Mouse (Mus musculus) embryonic facial prominence, embryonic 13.5 days (tissue): Measurements from ENCODE around the gene Cpsf4. TPM values are rescaled to one million over a fixed set of nuclear protein-coding genes. Genes with fewer than 3 reads are reported as not detected.

Experiments
- ATAC-seq: fragments of 200-750 bp; cut with Nextera tagmentation; 2 replicates; pipeline ENCODE4 v1.8.0; 2017; ENCODE audit warnings: low read depth; ENCODE audit not compliant: insufficient number of reproducible peaks, insufficient read depth, low FRiP score, low TSS enrichment
- H3K27ac ChIP-seq: fragments of 300-500 bp; sonication (generic); 2 replicates; pipeline ENCODE4 v1.5.1; 2015; ENCODE audit warnings: moderate library complexity, mild to moderate bottlenecking, inconsistent platforms
- H3K27me3 ChIP-seq: fragments of 300-500 bp; sonication (generic); 2 replicates; pipeline ENCODE4 v1.6.1; 2015; ENCODE audit warnings: mild to moderate bottlenecking, inconsistent platforms
- H3K36me3 ChIP-seq: fragments of 300-500 bp; sonication (generic); 2 replicates; pipeline ENCODE4 v1.6.1; 2015; ENCODE audit warnings: mild to moderate bottlenecking, inconsistent platforms
- H3K4me1 ChIP-seq: fragments of 300-500 bp; sonication (generic); 2 replicates; pipeline ENCODE4 v1.6.1; 2015; ENCODE audit warnings: inconsistent platforms
- H3K4me2 ChIP-seq: fragments of 300-500 bp; sonication (generic); 2 replicates; pipeline ENCODE4 v1.6.1; 2015; ENCODE audit warnings: moderate library complexity, mild to moderate bottlenecking, inconsistent platforms
- H3K4me3 ChIP-seq: fragments of 300-500 bp; sonication (generic); 2 replicates; pipeline ENCODE4 v1.5.1; 2015; ENCODE audit warnings: mild to moderate bottlenecking, inconsistent platforms
- H3K9ac ChIP-seq: fragments of 300-500 bp; sonication (generic); 2 replicates; pipeline ENCODE4 v1.6.1; 2015; ENCODE audit warnings: mild to moderate bottlenecking, inconsistent platforms
- H3K9me3 ChIP-seq: fragments of 300-500 bp; sonication (generic); 2 replicates; pipeline ENCODE4 v1.6.1; 2016; ENCODE audit warnings: inconsistent platforms
- WGBS: fragments of 180-500 bp; shearing (Covaris S2); methylation state at CpG from one replicate; pipeline ENCODE4 v1.1.7; 2015; ENCODE audit warnings: mixed read lengths; 5-methylcytosine and 5-hydroxymethylcytosine counted together
- polyA plus RNA-seq: library from polyadenylated mRNA; unstranded; fragments of >200 nt; fragmentation: Nextera tagmentation; extraction: Ambion mirVana; gene quantifications from 2 replicates; pipeline ENCODE4 v1.2.1, GENCODE M21; 2015

The Cpsf4 gene
- polyA plus RNA-seq, 1 experiment from 2014 or later, result 58.7 TPM

GRCm38 (mm10) chr5:145138836-145139235 is 28.2 kb upstream of the Cpsf4 start:
- H3K4me1 ChIP-seq, result peaks cover 26% of the 10 kb centered on the region
- peak overlapping the region; percentile 91; the same call in 1 of the 2 replicates for H3K27ac ChIP-seq
- 8% methylated on average over 6 of the region's 6 CpGs for WGBS
- peak overlapping the region; percentile 93 for H3K4me3 ChIP-seq
- H3K4me2 ChIP-seq, result peak overlapping the region; percentile 82
- no peaks in the 10 kb centered on the region for H3K27me3 ChIP-seq
- H3K36me3 ChIP-seq, result peaks cover 57% of the 10 kb centered on the region
- H3K9ac ChIP-seq, result peak overlapping the region; percentile 97
- no peaks in the 10 kb centered on the region for H3K9me3 ChIP-seq
- no peak for ATAC-seq

DNA sequence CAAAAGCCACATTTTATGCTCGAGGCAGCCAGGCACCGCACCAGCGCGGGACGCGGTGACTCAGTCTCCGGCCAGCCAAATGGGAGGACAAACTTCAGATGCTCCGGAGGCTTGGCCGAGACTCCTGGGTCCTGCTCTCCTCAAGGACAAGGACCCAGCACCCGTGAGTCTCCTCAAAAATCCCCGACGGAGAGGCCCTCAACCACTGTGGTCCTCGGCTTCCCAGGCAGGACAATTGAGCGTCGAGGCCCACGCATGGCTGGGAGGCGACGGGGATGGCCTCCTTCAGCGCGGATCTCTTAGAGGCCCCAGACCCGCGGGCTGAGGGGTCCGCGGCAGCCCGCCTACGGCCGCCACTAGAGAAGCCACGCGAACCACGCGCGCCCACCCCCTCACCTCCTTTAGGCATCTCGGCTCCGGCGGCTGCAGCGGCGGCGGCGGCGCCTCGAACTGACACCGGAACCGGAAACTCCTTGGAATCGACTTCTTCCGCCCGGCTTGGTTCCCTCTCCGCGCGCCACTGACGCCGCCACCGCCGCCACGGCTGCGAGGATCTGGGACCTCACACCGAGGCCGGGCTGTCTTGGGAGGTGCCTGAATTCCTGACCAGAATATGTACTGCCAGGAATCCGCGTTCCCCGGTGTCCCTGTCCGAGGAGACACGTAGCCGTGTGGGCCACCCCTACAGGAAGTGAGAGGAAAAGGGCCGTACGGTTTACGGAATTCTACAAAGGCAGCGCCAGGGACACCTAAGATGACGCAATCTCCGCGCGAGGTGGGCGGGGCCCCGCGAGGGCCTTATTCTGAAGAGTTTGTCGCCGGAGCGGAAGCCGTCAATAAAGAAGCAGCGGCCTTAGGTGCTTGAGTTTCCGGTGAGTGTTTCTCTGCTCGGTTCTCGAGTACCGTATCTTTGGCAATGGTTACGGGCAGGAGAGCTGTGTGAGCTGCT is 27.2 kb upstream of the Cpsf4 start, which contains the start of the genes Pdap1 and Bud31:
Gene Pdap1 (minus strand): TSS at position 668 of the 949 bp plus-strand sequence.
Gene Bud31 (plus strand): TSS at position 792 of the 949 bp plus-strand sequence.
- Histone ChIP-seq H3K4me2 (peak within 1 kb of the TSS; percentile 82), H3K9ac (peak within 1 kb of the TSS; percentile 97), H3K4me3 (peak within 1 kb of the TSS; percentile 93), H3K27me3 (no peaks in the 10 kb centered on the region), H3K27ac (peak within 1 kb of the TSS; percentile 91), H3K36me3 (peaks cover 55% of the 10 kb centered on the region), H3K9me3 (no peaks in the 10 kb centered on the region), H3K4me1 (peaks cover 26% of the 10 kb centered on the region)
- WGBS, result under 1% methylated on average over 84 of the region's 84 CpGs
- ATAC-seq, result peak; percentile 92

- under 1% methylated on average over 18 of the region's 18 CpGs for WGBS
- ATAC-seq, result no peak
- H3K36me3 ChIP-seq, result peaks cover 57% of the 10 kb centered on the region
- H3K4me1 ChIP-seq, result peaks cover 26% of the 10 kb centered on the region
- H3K4me2 ChIP-seq, result peak overlapping the region; percentile 82
- peak overlapping the region; percentile 97 for H3K9ac ChIP-seq
- H3K4me3 ChIP-seq, result peak overlapping the region; percentile 93
- no peaks in the 10 kb centered on the region for H3K27me3 ChIP-seq
- no peaks in the 10 kb centered on the region for H3K9me3 ChIP-seq
- peak overlapping the region; percentile 91 for H3K27ac ChIP-seq
Observed at GRCm38 (mm10) chr5:145140611-145141010, 26.4 kb upstream of the Cpsf4 start.

DNA sequence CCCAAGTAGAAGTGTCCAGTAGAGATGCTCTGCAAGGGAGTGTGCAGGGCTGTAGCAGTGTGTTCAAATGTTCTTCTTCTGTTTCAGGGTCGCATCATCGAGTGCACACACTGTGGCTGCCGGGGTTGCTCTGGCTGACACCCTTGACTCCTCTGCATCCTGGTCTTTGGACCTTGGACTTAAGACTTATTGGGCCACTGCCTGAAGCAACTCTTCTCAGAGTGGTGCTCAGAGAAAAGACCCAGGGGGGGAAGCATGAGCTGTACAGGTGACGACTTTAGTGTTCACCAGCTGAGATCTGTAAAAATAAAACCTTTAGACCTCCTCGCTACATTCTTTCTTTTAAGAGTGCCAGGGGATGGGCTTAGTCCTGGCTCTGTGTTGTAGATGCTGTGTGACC is 19.3 kb upstream of the Cpsf4 start:
- WGBS, result 89% methylated on average over 5 of the region's 5 CpGs
- Histone ChIP-seq H3K9ac (no peak overlapping the region), H3K4me1 (no peaks in the 10 kb centered on the region), H3K9me3 (no peaks in the 10 kb centered on the region), H3K36me3 (peaks cover 98% of the 10 kb centered on the region), H3K4me2 (no peak overlapping the region), H3K27me3 (no peaks in the 10 kb centered on the region), H3K27ac (no peak overlapping the region), H3K4me3 (no peak overlapping the region)
- ATAC-seq, result no peak

DNA sequence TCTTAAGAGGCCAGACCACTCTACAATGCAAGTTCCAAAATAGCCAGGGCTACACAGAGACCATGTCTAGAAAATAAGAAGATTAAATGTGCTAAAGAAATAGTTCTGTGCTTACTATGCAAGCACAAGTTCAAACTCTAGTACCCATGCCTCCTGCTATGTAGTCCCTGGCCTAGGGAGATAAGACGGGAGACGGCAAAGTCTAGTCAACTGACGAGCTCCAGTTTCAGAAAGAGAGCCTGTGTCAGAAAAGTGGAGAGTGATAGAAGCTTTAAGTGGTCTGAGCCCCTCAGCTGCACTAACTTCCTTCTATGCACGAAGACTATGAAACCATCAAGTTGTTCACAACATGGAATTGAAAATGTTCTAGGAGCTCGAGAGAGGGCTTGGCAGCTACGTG is 17.7 kb upstream of the Cpsf4 start:
- Histone ChIP-seq H3K4me2 (no peak overlapping the region), H3K9ac (no peak overlapping the region), H3K27me3 (no peaks in the 10 kb centered on the region), H3K4me1 (no peaks in the 10 kb centered on the region), H3K27ac (no peak overlapping the region), H3K9me3 (no peaks in the 10 kb centered on the region), H3K4me3 (no peak overlapping the region), H3K36me3 (peaks cover 98% of the 10 kb centered on the region)
- 93% methylated on average over 6 of the region's 6 CpGs for WGBS
- ATAC-seq, result no peak

- ATAC-seq, result no peak
- H3K9ac ChIP-seq, result no peak overlapping the region
- H3K27me3 ChIP-seq, result no peaks in the 10 kb centered on the region
- H3K4me3 ChIP-seq, result no peak overlapping the region
- peaks cover 92% of the 10 kb centered on the region for H3K36me3 ChIP-seq
- H3K4me1 ChIP-seq, result no peaks in the 10 kb centered on the region
- WGBS, result 96% methylated on average over 5 of the region's 5 CpGs
- H3K9me3 ChIP-seq, result no peaks in the 10 kb centered on the region
- no peak overlapping the region for H3K27ac ChIP-seq
- no peak overlapping the region for H3K4me2 ChIP-seq
Observed at GRCm38 (mm10) chr5:145152690-145153089, 14.3 kb upstream of the Cpsf4 start.

DNA sequence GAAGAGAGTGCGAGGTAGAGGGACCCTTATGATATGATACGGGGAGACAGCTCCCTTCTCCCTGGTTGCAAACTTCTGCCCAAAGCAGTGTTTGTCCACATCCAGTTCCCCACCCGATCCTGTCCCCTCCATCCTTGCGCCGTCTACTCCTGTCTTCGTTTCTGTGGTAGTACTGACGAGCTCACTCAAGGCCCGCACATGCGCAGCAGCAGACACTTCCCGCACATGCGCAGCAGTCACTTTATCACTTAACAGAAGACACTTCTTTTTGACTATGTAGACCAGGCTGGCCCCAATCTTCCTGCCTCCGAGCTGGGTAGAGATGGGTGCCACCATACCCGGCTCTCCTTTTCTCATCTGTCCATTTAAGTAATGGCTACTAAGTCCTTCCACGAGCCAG is 5.7 kb upstream of the Cpsf4 start:
- no peak overlapping the region for H3K9ac ChIP-seq
- peaks cover 8% of the 10 kb centered on the region for H3K4me1 ChIP-seq
- H3K27ac ChIP-seq, result no peak overlapping the region
- no peaks in the 10 kb centered on the region for H3K9me3 ChIP-seq
- H3K4me3 ChIP-seq, result no peak overlapping the region
- no peaks in the 10 kb centered on the region for H3K27me3 ChIP-seq
- ATAC-seq, result no peak
- no peak overlapping the region for H3K4me2 ChIP-seq
- H3K36me3 ChIP-seq, result peaks cover 80% of the 10 kb centered on the region
- 93% methylated on average over 14 of the region's 14 CpGs for WGBS

- Histone ChIP-seq H3K4me3 (no peak overlapping the region), H3K27ac (no peak overlapping the region), H3K27me3 (no peaks in the 10 kb centered on the region), H3K36me3 (peaks cover 52% of the 10 kb centered on the region), H3K4me1 (peaks cover 22% of the 10 kb centered on the region), H3K4me2 (no peak overlapping the region), H3K9ac (peak overlapping the region; percentile 36; the same call in 1 of the 2 replicates), H3K9me3 (no peaks in the 10 kb centered on the region)
- 61% methylated on average over 3 of the region's 3 CpGs for WGBS
- no peak for ATAC-seq
Observed at GRCm38 (mm10) chr5:145164710-145165109, 2.3 kb upstream of the Cpsf4 start.

- no peak for ATAC-seq
- peaks cover 50% of the 10 kb centered on the region for H3K36me3 ChIP-seq
- no peak overlapping the region for H3K4me2 ChIP-seq
- no peaks in the 10 kb centered on the region for H3K9me3 ChIP-seq
- H3K27ac ChIP-seq, result no peak overlapping the region
- H3K27me3 ChIP-seq, result no peaks in the 10 kb centered on the region
- 81% methylated on average over 15 of the region's 15 CpGs for WGBS
- H3K4me1 ChIP-seq, result peaks cover 22% of the 10 kb centered on the region
- H3K9ac ChIP-seq, result peak overlapping the region; percentile 36; the same call in 1 of the 2 replicates
- H3K4me3 ChIP-seq, result no peak overlapping the region
Observed at GRCm38 (mm10) chr5:145165184-145165583, 1.8 kb upstream of the Cpsf4 start.

GRCm38 (mm10) chr5:145167306-145167661 is 271 bp downstream of the Cpsf4 start:
- 0 out of 2 replicates have a peak, but pooled peaks have one; percentile 21 for ATAC-seq
- H3K4me2 ChIP-seq, result peak overlapping the region; percentile 92
- H3K9me3 ChIP-seq, result no peaks in the 10 kb centered on the region
- peak overlapping the region; percentile 95 for H3K9ac ChIP-seq
- peaks cover 22% of the 10 kb centered on the region for H3K4me1 ChIP-seq
- H3K27ac ChIP-seq, result peak overlapping the region; percentile 88
- WGBS, result under 1% methylated on average over 28 of the region's 28 CpGs
- peak overlapping the region; percentile 94 for H3K4me3 ChIP-seq
- H3K36me3 ChIP-seq, result peaks cover 50% of the 10 kb centered on the region
- no peaks in the 10 kb centered on the region for H3K27me3 ChIP-seq

- Histone ChIP-seq H3K27ac (no peak overlapping the region), H3K36me3 (peaks cover 99% of the 10 kb centered on the region), H3K4me2 (no peak overlapping the region), H3K4me3 (no peak overlapping the region), H3K9ac (no peak overlapping the region), H3K27me3 (no peaks in the 10 kb centered on the region), H3K9me3 (no peaks in the 10 kb centered on the region), H3K4me1 (no peaks in the 10 kb centered on the region)
- no peak for ATAC-seq
- WGBS, result 80% methylated on average over 18 of the region's 18 CpGs
Observed at GRCm38 (mm10) chr5:145178461-145178980, 11.5 kb downstream of the Cpsf4 start.

- H3K27me3 ChIP-seq, result no peaks in the 10 kb centered on the region
- 95% methylated on average over 2 of the region's 2 CpGs for WGBS
- no peak overlapping the region for H3K9ac ChIP-seq
- no peak for ATAC-seq
- no peaks in the 10 kb centered on the region for H3K9me3 ChIP-seq
- H3K27ac ChIP-seq, result no peak overlapping the region
- H3K36me3 ChIP-seq, result peaks cover 80% of the 10 kb centered on the region
- H3K4me1 ChIP-seq, result peaks cover 8% of the 10 kb centered on the region
- no peak overlapping the region for H3K4me2 ChIP-seq
- no peak overlapping the region for H3K4me3 ChIP-seq
Observed at GRCm38 (mm10) chr5:145185244-145185643, 18.2 kb downstream of the Cpsf4 start.
